Mouse (Mus musculus): ENCODE results near the gene Anks6. TPM values are rescaled to one million over a fixed set of nuclear protein-coding genes. Genes with fewer than 3 reads are reported as not detected.

The Anks6 gene
- polyA plus RNA-seq, 1 experiment, result 0.92 TPM

DNA sequence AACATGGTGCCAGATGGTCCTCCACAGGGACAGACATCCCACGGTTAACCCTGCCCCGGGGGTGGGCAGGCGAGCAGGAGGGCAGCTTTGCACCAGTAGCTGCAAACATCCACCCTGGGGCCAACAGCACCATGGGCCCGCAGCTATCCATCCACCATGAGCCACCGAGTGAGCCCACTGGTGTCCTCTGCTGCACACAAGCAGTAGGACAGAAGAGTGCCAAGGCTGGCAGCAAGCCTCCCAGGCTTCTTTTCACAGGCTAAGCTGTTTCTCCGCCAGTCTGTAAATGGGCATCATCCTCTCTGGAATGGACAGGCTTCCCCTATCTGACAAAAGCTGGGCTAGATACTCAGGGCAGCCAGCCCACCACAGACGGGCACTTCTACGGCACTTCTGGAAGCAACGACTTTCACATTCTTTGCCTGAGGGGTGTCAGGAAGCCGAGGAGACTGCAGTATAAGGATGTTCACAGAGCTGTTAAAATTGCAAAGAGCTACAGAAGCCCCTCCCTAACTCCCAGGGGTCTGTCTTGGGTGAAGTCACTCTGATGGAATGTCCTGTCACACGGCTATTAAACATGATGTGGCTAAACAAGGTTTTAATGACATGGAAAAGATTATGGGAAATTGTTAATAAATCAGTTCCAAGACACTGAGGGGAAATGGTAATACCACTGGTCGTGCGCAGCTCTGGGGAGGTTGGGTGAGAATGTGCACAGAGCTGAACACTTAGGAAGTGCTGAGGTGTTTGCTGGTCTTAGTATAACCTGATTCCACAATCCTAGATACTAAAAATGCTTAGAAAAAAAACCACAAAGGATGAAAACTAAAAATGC lies 20.5 kb downstream of the Anks6 start:
- no peak overlapping the region for H3K4me3 ChIP-seq (replicated peaks; ENCODE audit: control insufficient read depth, low read depth, low read length)
- WGBS, result 68% methylated on average over 13 of the region's 13 CpGs
- H3K27ac ChIP-seq (ENCODE audit: control insufficient read depth, insufficient read depth, low read depth, low read length, poor library complexity), result no peak overlapping the region
- no peaks in the 10 kb centered on the region for H3K4me1 ChIP-seq (ENCODE audit: control insufficient read depth, insufficient read depth, low read length)
- no peak for TF ChIP-seq CTCF (IDR thresholded peaks at IDR 0.05; ENCODE audit: control insufficient read depth, insufficient read depth, low read length)
- no peak for TF ChIP-seq POLR2A (IDR thresholded peaks at IDR 0.05; ENCODE audit: borderline replicate concordance, control insufficient read depth, low read depth, low read length)

DNA sequence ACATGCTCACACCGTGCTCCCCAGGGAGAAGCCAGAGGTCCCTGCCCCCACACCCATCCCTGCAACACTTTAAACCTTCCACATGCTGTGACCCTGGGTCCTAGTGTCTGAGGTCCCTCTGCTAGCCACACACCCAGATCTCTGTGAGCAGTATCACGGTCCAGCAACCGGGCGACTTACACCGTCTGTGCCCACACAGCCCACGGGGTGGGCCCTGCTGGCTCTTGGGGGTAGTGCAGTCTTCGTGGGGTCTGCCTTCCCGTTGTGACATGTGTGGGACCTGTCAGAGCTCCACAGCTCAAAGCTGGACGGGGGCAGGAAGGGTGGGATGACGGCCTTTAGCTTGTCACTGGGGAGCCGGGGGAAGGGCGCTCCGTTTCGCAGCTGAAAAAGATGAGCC lies 21.7 kb downstream of the Anks6 start:
- WGBS, result 83% methylated on average over 14 of the region's 14 CpGs
- H3K4me3 ChIP-seq (replicated peaks; ENCODE audit: control insufficient read depth, low read depth, low read length), result no peak overlapping the region
- H3K4me1 ChIP-seq (ENCODE audit: control insufficient read depth, insufficient read depth, low read length), result no peaks in the 10 kb centered on the region
- no peak overlapping the region for H3K27ac ChIP-seq (ENCODE audit: control insufficient read depth, insufficient read depth, low read depth, low read length, poor library complexity)
- no peak for TF ChIP-seq POLR2A (IDR thresholded peaks at IDR 0.05; ENCODE audit: borderline replicate concordance, control insufficient read depth, low read depth, low read length)
- no peak for TF ChIP-seq CTCF (IDR thresholded peaks at IDR 0.05; ENCODE audit: control insufficient read depth, insufficient read depth, low read length)

DNA sequence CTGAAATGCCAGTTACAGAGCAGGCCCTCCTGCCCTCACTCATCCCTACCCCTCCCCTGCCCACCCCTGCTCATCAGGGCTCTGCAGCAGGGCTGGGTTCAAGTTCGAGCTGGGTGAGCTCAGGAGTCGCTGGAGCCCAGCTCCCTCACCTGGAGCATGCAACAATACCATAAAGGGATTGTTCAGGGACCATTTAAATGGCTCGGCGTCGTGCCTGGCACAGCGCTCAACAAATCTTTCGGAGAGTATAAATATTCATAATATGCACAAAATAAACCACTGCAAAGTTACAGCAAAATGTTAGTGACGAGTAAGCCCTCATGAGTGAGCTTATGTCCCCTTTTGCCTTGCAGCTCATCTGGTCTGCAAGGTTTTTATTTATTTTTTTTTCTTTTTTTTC lies 25.1 kb downstream of the Anks6 start:
- no peak for TF ChIP-seq POLR2A (IDR thresholded peaks at IDR 0.05; ENCODE audit: borderline replicate concordance, control insufficient read depth, low read depth, low read length)
- TF ChIP-seq CTCF (IDR thresholded peaks at IDR 0.05; ENCODE audit: control insufficient read depth, insufficient read depth, low read length), result no peak
- Histone ChIP-seq H3K4me3 (replicated peaks; ENCODE audit: control insufficient read depth, low read depth, low read length) (no peak overlapping the region), H3K4me1 (ENCODE audit: control insufficient read depth, insufficient read depth, low read length) (no peaks in the 10 kb centered on the region), H3K27ac (ENCODE audit: control insufficient read depth, insufficient read depth, low read depth, low read length, poor library complexity) (no peak overlapping the region)
- 81% methylated on average over 8 of the region's 8 CpGs for WGBS

GRCm38 (mm10) chr4:47028791-47029190 lies 28.4 kb downstream of the Anks6 start:
- no peak for TF ChIP-seq CTCF (IDR thresholded peaks at IDR 0.05; ENCODE audit: control insufficient read depth, insufficient read depth, low read length)
- no peak for TF ChIP-seq POLR2A (IDR thresholded peaks at IDR 0.05; ENCODE audit: borderline replicate concordance, control insufficient read depth, low read depth, low read length)
- 77% methylated on average over 5 of the region's 5 CpGs for WGBS
- H3K4me3 ChIP-seq (replicated peaks; ENCODE audit: control insufficient read depth, low read depth, low read length), result no peak overlapping the region
- no peak overlapping the region for H3K27ac ChIP-seq (ENCODE audit: control insufficient read depth, insufficient read depth, low read depth, low read length, poor library complexity)
- H3K4me1 ChIP-seq (ENCODE audit: control insufficient read depth, insufficient read depth, low read length), result peaks cover 2% of the 10 kb centered on the region; the same call in 1 of the 2 replicates

- Histone ChIP-seq H3K27ac (ENCODE audit: control insufficient read depth, insufficient read depth, low read depth, low read length, poor library complexity) (no peak overlapping the region), H3K4me1 (ENCODE audit: control insufficient read depth, insufficient read depth, low read length) (peaks cover 12% of the 10 kb centered on the region; the same call in 1 of the 2 replicates), H3K4me3 (replicated peaks; ENCODE audit: control insufficient read depth, low read depth, low read length) (no peak overlapping the region)
- WGBS, result 85% methylated on average over 6 of the region's 6 CpGs
- TF ChIP-seq CTCF (IDR thresholded peaks at IDR 0.05; ENCODE audit: control insufficient read depth, insufficient read depth, low read length) (no peak), POLR2A (IDR thresholded peaks at IDR 0.05; ENCODE audit: borderline replicate concordance, control insufficient read depth, low read depth, low read length) (no peak)
Observed at GRCm38 (mm10) chr4:47023949-47024348, 33.3 kb downstream of the Anks6 start.

DNA sequence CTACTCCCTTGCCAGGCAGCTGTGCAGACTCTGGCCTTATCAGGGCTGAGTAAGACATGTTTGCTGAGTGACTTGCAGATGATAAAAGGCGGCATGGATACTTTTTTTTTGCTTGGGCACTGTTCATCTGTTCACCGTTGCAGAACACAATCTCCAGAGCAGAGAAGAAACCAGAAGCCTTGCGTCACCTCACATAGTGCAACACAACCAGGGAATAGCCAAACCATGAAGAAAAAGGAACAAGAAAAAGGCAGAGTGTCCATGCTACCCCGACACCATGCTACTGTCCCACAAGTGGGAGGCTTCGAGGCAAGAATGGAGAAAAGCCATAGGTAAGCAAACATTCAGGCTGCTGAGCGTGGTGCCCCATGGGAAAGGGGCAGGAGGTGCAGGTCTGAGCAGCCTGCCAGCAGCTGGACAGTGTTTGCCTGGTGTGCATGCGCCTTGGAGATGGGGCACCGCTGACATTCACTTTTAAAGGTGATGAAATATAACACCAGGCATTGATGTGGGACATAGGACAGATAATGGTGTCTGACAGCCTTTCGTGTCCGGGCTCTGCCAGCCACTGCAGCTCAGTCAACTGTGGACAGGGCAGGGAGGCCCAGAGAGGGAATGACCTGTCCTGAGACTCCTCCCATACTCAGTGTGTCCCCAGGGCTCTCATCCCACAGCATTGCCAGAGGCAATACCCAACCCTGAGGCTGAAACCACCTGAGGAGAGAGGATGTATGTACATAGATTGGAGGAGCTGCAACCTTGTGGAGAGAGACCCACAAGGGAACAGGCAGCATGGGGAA lies 34.2 kb downstream of the Anks6 start:
- Histone ChIP-seq H3K27ac (ENCODE audit: control insufficient read depth, insufficient read depth, low read depth, low read length, poor library complexity) (no peak overlapping the region), H3K4me3 (replicated peaks; ENCODE audit: control insufficient read depth, low read depth, low read length) (no peak overlapping the region), H3K4me1 (ENCODE audit: control insufficient read depth, insufficient read depth, low read length) (peaks cover 12% of the 10 kb centered on the region; the same call in 1 of the 2 replicates)
- 59% methylated on average over 10 of the region's 10 CpGs for WGBS
- no peak for TF ChIP-seq CTCF (IDR thresholded peaks at IDR 0.05; ENCODE audit: control insufficient read depth, insufficient read depth, low read length)

DNA sequence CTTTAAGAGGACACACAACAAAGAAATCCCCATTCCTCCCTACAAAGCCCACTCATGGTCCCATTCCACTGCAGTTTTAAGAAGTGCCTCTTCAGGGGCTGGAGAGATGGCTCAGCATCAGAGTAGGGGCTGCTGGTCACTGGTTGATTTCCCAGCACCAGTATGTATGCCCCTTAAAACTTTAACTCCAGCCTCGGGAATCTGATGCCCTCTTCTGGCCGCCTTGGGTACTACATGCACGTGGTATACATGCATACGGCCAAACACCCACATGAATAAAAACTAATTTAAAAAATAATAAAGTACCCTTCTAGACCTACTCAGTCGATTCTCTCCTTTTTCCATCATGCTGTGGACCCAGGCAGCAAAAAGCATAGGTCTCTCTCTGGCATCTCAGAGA lies 36.7 kb downstream of the Anks6 start:
- 5% methylated on average over 5 of the region's 5 CpGs for WGBS
- no peak overlapping the region for H3K27ac ChIP-seq (ENCODE audit: control insufficient read depth, insufficient read depth, low read depth, low read length, poor library complexity)
- peak; percentile 71 for TF ChIP-seq CTCF (IDR thresholded peaks at IDR 0.05; ENCODE audit: control insufficient read depth, insufficient read depth, low read length)
- no peak for TF ChIP-seq POLR2A (IDR thresholded peaks at IDR 0.05; ENCODE audit: borderline replicate concordance, control insufficient read depth, low read depth, low read length)
- peaks cover 12% of the 10 kb centered on the region; the same call in 1 of the 2 replicates for H3K4me1 ChIP-seq (ENCODE audit: control insufficient read depth, insufficient read depth, low read length)
- H3K4me3 ChIP-seq (replicated peaks; ENCODE audit: control insufficient read depth, low read depth, low read length), result no peak overlapping the region

DNA sequence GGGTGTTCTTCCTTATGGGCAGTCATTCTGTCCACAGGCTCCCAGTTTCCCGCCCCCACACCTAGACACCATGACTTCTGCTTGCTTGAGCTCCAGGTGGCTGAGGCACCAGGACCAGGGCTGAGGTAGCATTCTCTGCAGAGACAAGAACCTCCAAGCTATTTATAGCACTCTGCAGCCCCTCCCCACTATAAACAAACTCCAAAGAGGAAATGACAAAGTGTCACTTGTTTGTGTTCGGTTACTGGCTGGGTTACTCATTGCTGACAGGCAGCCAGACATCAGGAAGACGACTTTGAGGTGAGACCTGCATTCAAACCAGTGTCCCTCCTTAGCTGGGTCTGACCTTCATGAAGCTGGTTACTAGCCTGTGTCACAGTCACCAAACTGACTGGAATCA lies 42.1 kb downstream of the Anks6 start:
- WGBS, result 26% methylated on average over 3 of the region's 3 CpGs
- H3K4me3 ChIP-seq (replicated peaks; ENCODE audit: control insufficient read depth, low read depth, low read length), result no peak overlapping the region
- H3K27ac ChIP-seq (ENCODE audit: control insufficient read depth, insufficient read depth, low read depth, low read length, poor library complexity), result no peak overlapping the region
- TF ChIP-seq CTCF (IDR thresholded peaks at IDR 0.05; ENCODE audit: control insufficient read depth, insufficient read depth, low read length) (no peak), POLR2A (IDR thresholded peaks at IDR 0.05; ENCODE audit: borderline replicate concordance, control insufficient read depth, low read depth, low read length) (no peak)
- H3K4me1 ChIP-seq (ENCODE audit: control insufficient read depth, insufficient read depth, low read length), result peaks cover 5% of the 10 kb centered on the region; the same call in 1 of the 2 replicates
